Mouse (Mus musculus) heart, adult 2 months (tissue): Measurements from ENCODE around the gene Adamts20.

Source experiments
- CTCF ChIP-seq: fragments of 200-600 bp; IDR thresholded peaks from 2 replicates; pipeline ENCODE4 v1.8.1; 2022; ENCODE audit warnings: antibody characterized with exemption, mild to moderate bottlenecking, moderate library complexity
- EP300 ChIP-seq: fragments of 200-500 bp; IDR thresholded peaks from 2 replicates; pipeline ENCODE4 v1.6.1; 2011; ENCODE audit warnings: low read depth, low read length, control low read depth; ENCODE audit not compliant: insufficient read depth
- POLR2A ChIP-seq: fragments of 200-500 bp; IDR thresholded peaks from 2 replicates; pipeline ENCODE4 v1.6.1; 2011; ENCODE audit warnings: mild to moderate bottlenecking, low read depth, low read length, control low read depth; ENCODE audit not compliant: insufficient read depth

- no peak for TF ChIP-seq CTCF
- TF ChIP-seq POLR2A = no peak
- TF ChIP-seq EP300 = no peak
These were observed 12.4 kb downstream of the Adamts20 start for GRCm38 (mm10) chr15:94452848-94453247.
